Mouse (Mus musculus): Measurements from ENCODE around the gene Wnt3.
"Not testable (repeated sequence)": the region's sequence is repeated elsewhere in the genome, so short reads cannot be mapped to it uniquely, and the experiment has no call there.

Wnt3 gene

GRCm38 (mm10) chr11:103773387-103774227 is at the start of gene Wnt3:
Wnt3 (plus strand) TSS chr11:103774150.
- DNase-seq (ENCODE audit: low read depth, low spot score), result no peak

DNA sequence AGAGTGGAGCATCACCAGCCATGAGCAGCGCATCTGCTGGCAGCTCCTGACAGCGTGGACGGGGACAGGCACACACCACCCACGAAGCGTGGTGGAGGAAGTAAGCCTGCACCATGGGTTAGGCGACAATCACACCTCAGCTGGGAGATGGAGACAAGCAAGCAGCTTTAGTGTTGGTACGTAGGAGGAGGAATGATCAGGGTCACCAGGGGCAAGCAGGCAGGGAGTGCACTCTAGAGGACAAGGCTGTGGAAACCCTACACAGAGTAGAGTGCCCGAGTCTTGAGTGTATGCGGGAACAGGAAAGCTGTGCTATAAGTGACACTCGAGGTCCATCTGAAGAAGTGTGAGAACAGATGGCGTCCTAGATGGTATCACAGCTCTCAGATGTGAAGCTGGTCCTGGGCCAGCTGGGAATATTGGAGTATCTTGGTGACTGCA is 49.6 kb upstream of the Wnt3 start:
- DNase-seq (ENCODE audit: low read depth, low spot score), result no peak

GRCm38 (mm10) chr11:103729282-103729985 is 44.5 kb upstream of the Wnt3 start:
- DNase-seq (ENCODE audit: low read depth, low spot score), result no peak

DNA sequence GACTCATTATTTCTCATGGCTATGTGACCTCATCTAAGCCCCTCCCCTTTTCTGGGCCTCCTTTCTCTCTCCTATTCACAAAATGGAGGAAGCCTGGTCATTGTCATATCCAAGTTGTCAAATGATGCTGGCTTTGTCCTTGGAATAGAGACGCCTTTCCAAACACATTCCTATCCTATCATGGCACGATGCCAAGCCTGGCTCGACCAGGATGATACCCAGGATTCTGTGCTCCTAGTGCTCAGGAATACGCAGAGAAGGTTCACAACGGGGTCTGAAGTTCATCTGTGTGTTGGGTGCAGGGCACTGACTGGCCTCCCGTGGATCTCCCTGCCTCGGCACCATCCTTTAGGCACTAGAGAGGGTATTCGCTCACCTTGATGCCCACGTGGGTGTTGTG is 42.4 kb upstream of the Wnt3 start:
- no peak for DNase-seq (ENCODE audit: low read depth, low spot score)

DNA sequence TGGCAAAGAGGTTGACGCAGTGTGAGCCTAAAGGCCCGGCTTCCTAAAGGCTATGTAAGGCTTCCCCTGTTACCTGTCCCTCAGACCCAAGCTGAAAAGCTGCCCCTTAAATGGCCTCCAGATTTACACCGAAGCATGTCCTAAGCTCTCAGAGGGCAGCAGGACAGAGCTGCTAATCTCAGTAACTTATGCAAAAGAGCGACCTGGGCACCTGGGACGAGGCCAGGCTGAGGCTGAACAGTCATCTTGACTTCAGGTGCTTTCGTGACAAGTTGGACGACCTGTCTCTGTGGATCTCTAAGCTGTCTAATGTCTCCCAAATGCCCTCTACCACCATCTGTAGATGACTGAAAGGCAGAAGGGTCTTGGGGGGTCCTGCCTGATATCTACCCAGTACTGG is 41.6 kb upstream of the Wnt3 start:
- no peak for DNase-seq (ENCODE audit: low read depth, low spot score)

- no peak for DNase-seq (ENCODE audit: low read depth, low spot score)
Observed at GRCm38 (mm10) chr11:103733069-103733468, 40.9 kb upstream of the Wnt3 start.

DNA sequence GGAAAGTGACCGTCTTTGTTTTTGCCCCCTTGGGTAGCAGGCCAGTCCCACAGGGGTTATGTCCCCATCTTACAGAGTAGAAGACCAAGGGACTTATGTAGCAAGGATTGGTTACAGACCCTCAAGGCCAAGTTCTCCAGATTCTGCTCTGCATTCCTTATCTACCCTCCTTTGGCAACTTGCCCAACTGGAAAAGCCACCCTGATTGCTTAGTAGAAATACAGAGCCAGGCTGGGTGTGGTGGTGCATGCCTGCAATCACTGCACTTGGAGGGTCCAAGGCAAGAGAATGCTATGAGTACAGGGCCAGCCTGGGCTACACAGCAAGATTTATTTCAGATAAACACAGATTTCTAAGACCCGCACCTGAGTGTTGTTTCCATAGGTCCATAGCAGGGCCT is 40.0 kb upstream of the Wnt3 start:
- no peak for DNase-seq (ENCODE audit: low read depth, low spot score)

GRCm38 (mm10) chr11:103734411-103735045 is 39.4 kb upstream of the Wnt3 start:
- no peak for DNase-seq (ENCODE audit: low read depth, low spot score)

DNA sequence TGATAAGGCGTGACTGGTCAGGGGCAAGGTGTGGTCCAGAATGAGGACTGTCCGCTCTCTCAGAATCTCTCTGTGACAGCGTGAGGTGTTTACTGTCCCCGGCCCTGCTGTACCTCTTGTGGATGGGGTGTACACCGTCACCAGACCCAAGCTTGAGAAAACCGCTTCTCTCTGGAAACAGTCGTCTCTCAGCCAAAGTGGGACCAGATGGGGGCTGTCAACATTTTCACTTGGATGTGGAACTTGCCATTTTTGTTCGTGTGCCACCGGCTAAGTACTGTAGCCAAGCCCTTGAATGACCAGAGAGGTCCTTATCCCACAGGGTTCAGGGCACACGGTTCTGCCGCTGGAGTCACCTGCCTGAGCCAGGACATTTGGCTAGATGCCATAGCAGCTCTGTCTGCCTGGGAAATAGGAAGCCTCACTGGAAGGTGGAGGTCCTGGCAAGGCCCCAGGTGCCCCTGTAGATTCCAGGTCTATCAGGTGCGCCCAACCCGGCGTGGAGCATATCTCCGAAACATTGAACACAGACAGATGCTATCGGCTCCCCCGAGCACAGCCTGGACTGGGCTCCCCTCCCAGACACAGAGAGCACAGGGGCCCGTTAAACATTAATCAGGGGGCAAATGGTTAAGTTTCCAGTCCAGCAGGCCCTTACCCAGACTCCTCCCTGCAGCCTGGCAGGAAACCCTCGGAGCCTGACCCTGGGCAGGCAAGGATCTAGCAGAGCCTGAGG is 38.7 kb upstream of the Wnt3 start:
- DNase-seq (ENCODE audit: low read depth, low spot score), result no peak

- DNase-seq (ENCODE audit: low read depth, low spot score), result no peak
Observed at GRCm38 (mm10) chr11:103749306-103750089, 24.5 kb upstream of the Wnt3 start, which contains the start of gene Wnt9b. Wnt9b (minus strand) TSS chr11:103749821.

DNA sequence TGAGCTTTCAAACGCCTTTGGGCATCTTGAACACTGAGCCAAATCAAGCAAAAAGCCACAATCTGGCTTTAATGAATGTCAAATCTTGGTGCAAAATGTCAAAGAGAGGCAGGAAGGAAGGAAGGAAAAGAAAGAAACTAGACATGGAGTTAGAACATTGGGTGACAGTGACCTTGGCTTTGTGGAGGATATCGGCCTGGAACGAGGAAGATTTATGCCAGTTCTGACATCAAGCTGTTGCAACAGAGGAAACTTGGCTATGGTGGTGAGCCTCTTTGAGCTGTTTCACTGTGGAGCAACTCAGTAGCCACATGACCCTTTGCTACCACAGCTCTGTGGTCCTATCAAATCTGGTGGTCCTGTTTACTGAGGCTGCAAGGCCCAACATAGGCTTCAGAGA is 23.3 kb upstream of the Wnt3 start:
- no peak for DNase-seq (ENCODE audit: low read depth, low spot score)

DNA sequence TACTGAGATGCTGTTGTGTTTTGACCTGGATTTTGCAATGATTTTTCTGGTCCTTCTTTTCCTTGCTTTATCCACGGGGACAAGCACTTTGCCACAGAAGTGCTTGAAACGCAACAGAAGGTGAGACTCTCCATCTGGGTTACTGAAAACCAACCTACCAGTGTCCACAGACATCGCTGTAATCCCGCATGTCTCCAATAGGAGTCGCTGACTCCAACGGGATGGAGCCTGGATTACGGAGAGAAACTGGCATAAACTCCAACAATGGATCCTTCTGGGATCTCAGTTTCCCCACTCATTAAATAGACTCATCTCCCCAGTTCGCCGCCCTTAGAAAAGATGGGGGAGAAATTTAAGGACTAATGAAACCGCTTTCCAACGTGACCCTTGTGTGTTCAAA is 15.9 kb upstream of the Wnt3 start:
- DNase-seq (ENCODE audit: low read depth, low spot score), result no peak

- DNase-seq (ENCODE audit: low read depth, low spot score), result peak; percentile 53
Observed at GRCm38 (mm10) chr11:103758706-103759105, 15.2 kb upstream of the Wnt3 start.

DNA sequence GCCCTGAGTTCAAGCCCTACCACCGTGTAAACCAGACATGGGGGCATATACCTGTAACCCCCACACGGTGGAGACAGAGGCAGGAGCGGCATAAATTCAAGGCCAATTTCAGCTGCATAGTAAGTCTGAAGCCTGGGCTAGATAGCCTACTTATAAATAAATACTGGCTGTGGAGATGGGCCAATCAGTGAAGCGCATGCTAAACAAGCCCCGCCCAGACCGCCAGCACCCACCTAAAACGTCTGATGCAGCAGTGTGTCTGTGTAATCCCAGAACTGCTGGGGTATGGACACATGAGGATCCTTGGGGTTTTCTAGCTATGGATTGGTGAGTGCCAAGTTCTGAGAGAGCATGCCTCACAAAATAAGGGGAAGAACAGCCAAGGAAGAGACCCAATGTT is 13.8 kb upstream of the Wnt3 start:
- no peak for DNase-seq (ENCODE audit: low read depth, low spot score)

- not testable (repeated sequence) for DNase-seq (ENCODE audit: low read depth, low spot score)
Observed at GRCm38 (mm10) chr11:103760891-103761290, 13.1 kb upstream of the Wnt3 start.

DNA sequence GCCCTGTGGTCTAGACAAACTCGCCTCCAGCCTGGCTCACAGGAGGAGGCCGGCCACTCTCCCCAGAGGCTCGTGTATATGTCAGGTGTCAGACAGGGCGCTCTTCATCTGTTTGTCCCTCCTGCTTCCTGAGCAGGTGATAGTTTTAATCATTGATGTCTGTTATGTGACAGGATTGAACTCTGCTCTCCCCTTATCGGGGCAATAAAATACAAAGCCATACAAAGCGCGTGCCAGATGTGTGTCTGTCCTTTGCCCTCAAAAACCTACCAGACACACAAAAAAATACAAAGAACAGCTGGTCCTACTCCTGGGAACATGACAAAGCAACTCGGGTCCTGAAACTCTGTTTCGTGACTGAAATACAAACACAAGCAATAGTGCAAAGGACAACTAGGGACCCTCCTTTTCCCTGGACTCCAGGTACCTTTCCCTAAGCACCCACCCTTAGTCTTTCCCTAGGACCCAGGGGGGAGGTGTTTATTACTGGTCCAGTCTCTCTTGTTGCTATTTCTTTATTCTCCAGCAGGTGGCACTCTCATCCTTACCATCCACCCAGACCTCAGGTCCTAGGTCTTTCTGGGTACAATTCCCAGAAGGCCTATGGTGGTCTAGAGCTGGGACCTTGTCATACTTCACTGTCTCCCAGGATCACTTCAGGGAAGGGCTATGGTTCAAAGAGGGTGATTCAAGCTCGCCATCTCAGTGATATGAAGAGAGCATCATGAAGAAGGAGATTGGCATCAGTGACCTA is 10.4 kb upstream of the Wnt3 start:
- peak; percentile 63 for DNase-seq (ENCODE audit: low read depth, low spot score)

DNA sequence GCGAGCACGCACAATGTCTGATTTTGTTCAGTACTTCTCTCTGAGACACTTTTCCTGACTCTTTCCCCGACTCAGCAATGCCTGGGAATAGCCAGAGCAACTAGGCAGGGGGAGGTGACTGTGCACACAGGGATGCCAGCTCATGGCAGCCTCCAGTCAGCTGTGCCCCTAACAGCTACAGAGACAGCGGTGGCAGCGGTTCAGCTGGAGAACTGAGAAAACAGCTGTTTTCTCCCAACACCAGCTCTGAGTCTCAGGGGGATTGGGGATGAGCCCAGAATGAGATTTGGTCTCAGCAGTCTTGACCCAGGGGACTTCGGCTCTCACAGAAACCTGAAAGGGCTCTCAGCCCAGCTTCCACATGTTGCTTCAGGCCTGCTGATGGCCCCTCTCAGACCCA is 9.3 kb upstream of the Wnt3 start:
- DNase-seq (ENCODE audit: low read depth, low spot score), result no peak

GRCm38 (mm10) chr11:103765556-103766011 is 8.4 kb upstream of the Wnt3 start:
- no peak for DNase-seq (ENCODE audit: low read depth, low spot score)

DNA sequence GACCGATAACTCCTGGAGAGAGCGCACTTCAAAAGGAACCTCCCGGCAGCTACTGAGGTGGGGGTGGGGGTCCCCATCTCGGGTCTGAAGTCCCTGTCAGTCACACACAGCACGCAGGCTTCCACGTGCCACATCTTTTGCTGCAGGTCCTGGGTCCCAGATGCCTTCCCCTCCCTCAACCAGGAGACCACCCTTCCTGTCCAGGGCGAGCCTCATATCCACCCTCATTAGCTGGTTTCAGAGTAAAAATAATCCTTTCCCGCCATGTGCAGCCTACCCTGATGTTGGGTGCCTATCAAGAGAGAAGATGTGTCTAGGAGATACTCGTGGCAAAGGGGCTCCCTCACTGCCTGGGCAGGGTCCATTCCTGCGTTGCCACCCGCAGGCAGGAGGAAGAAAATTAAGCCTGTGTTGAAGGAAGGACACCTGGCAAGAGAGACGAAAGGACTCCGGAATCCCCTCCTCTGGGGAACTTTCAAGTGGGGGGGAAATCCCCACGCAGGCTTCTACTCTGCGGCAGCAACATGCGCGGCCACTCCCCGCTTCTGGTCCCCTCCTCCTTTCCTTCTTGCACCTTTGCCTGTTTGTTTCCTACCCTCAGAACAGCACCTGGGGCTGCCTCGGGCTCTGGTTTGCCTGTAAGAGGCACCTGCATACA is 2.7 kb upstream of the Wnt3 start:
- no peak for DNase-seq (ENCODE audit: low read depth, low spot score)

Data from embryo, embryonic 11.5 days (tissue).